Mouse (Mus musculus) retina, embryonic 14.5 days (tissue): ENCODE data around the gene Hspbap1.

Experiments
- DNase-seq: peaks from one replicate; pipeline ENCODE4 v3.0.0-alpha.2; 2015; ENCODE audit warnings: low spot score

The Hspbap1 gene

GRCm38 (mm10) chr16:35769878-35770657 is at the start of gene Hspbap1:
Gene Hspbap1 (plus strand): TSS chr16:35770375.
- DNase-seq = peak; percentile 91

DNA sequence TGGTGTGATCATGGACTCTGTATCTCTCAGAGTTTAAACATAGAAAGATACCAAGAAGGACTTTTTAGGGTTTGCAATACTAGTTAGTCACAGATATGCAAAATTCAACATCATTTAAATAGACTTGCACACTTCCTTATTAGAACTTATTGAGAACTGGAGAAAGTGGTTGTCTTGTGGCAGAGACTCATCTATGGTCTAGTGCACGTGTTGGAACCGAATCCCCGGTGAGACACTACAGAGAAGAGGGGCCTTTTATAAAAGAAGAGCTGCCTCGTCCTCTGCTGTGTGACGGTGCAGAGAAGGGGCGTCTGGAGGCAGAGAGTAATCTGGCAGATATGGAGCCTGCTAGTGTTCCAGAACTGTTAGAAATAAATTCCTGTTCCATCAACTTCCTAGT is 45.6 kb upstream of the Hspbap1 start:
- no peak for DNase-seq

GRCm38 (mm10) chr16:35726601-35727000 is 43.6 kb upstream of the Hspbap1 start:
- DNase-seq = no peak

DNA sequence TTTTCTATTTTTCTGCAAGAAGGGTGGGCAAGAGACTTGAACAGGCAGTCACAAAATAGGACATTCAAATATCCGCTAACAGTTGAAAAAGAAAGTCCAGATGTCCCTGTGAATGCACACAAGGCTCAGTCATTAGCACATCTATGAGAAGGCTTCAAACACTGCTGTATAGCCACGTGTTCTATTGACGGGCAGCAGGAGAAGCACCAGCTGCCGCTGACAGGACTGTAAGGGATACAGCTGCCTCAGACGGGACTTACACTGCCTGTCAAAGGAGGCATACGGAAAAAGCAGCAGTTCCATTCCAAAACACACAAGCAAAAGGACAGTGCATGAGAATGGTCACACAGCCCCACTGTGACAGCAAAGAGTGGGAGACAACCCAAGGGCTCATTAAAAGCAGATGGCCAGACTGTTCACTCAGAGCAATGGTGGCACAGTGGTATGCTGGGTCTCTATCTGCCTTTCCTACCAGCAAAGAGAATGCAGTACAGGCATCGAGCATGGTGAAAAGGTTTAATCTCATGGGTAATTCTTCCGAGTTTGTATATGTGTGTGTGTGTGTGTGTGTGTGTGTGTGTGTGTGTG is 40.9 kb upstream of the Hspbap1 start:
- DNase-seq = no peak

DNA sequence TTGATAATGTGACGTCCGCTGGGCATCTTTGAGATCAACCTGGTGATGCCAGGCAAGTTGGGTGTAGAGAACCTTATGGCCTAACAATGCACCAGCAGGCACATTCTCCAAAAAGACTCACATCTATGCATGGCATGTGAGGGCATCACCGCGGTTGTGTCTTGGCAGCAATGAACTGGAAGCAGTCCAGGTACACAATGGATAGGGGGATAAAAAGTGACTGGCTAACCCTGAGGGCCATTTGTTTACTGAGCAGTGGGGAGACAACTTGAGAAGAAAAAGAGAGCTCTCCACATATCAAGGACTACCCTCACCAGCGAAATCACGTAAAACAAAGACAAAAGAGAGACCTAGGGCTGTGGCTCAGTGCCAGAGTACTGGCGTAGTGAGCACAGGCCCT is 38.1 kb upstream of the Hspbap1 start:
- no peak for DNase-seq

DNA sequence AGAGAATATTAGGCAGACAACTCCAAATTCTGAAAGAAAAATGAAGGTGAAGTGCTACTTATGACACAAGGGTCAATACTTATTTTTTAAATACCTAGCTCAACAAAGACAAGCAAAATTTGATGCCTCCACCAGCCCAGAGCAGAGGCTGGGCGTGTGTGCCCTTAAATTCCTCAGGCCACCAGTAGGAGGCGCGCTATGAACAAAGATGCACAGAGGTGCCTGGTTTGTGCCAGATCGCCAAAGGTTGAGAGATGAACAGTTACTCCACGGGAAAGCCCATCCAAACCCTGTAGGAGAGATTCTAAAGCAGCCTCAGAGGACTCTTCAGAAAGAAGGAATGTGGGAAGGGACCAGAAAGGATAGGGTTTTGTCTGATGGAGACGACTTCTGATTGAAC is 36.1 kb upstream of the Hspbap1 start:
- peak; percentile 83 for DNase-seq

DNA sequence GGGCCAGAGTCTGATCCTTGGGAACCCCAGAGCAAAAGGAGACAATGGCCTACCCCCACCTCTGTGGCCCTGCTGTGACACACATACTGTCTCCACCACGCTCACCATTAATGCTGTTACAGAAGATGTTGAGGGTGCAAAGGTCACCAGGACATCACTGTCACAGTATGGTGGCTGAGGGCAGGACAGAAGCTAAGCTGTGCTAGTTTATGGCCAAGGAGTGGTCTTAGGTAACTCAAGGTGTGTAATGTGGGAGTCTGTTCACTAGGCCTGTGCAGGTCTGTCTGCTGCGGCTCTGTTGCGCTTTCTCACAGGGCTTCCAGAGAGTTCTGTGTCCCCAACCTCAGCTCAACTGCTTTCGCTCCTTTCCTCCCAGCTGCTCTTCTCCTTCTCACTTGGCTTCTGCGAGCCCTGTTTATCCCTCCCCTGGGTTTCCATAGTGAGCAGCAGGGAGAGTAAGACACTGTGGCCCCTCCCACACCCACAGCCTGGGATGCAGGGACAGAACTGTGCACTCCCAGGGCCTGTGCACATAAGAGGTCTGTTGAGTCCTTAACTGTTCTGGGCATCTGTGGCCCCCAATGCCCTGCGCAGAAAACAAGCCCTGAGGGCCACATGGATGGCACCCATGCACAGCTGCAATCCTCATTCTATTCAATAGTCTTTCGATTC is 31.9 kb upstream of the Hspbap1 start:
- DNase-seq = no peak

DNA sequence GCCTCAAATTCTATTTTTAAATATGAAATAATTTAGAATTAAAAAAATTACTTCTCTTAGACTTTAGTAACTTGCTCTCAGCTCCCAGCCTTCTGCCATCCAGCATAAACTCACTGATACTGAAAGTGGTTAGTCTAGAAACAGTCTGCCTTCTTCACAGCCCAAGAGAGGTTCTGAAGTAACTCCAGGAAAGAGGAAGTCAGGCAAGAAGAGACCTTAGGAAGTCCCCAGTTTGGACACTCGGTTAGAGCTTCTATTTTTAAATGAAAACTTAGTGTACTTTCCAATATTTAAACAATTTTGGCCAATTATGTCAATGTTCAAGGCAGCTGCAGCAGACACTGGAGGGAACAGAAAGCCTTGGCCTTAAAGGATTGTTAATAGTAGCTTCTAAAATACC is 30.6 kb upstream of the Hspbap1 start:
- DNase-seq = no peak

DNA sequence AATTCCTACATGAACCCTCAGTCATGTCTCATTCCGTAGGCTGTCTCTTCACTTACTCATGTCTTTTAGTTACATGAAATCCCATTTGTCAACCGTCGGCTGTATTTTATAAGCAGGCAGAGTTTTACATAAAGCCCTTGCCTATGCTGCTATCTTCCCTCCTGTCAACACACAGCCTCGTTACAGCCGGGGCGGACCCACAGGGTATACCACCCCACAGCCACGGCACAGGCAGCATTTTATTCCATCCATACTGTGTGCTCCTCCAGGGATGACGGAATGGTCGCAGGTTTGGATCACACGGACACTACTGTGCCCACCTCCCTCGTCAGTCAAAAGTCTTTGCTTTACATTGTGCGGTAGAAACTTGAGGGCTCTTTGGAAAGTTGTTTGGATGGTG is 29.8 kb upstream of the Hspbap1 start:
- no peak for DNase-seq

GRCm38 (mm10) chr16:35740943-35741342 is 29.2 kb upstream of the Hspbap1 start:
- no peak for DNase-seq

GRCm38 (mm10) chr16:35741621-35742020 is 28.6 kb upstream of the Hspbap1 start:
- DNase-seq = no peak

- no peak for DNase-seq
Observed at GRCm38 (mm10) chr16:35742251-35742937, 27.8 kb upstream of the Hspbap1 start.

- DNase-seq = no peak
Observed at GRCm38 (mm10) chr16:35747417-35748236, 22.5 kb upstream of the Hspbap1 start.

DNA sequence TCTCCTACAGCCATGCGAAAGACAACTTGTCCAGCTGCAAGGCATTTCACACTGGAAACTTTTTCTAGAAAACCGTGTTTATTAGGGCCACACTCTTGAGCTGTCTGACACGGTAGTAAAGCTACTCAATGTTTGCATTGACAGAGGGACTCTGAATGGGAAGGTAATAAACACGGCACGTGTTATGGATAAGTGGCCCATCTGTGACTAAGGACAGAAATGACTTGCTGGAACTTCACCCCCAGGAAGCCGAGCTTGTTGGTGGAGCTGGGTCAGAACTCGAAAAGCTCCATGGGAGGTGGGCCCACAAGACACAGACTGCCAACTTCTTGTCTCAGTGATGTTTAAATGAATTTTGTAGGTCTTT is 22.0 kb upstream of the Hspbap1 start:
- no peak for DNase-seq

DNA sequence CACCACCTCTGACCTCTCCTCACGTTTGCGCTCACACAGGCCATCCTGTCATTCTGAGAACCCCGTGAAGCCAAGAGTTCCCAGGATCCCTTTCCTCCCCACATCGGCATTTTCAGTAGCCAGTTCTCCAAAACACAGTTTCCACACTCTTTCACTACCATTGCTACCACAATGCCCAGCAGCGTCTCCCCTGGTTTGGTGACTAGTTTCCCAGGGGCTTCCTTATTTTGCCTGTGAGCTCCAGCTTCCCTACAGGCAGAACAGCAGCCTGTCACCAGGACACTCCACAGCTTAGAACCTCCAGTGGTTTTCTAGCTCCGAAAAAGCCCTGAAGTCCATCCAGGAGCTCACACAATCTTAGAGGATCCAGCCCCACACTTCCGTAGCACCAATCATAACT is 20.8 kb upstream of the Hspbap1 start:
- no peak for DNase-seq

- DNase-seq = no peak
Observed at GRCm38 (mm10) chr16:35751841-35752240, 18.3 kb upstream of the Hspbap1 start.

GRCm38 (mm10) chr16:35753926-35754325 is 16.2 kb upstream of the Hspbap1 start:
- DNase-seq = no peak

GRCm38 (mm10) chr16:35755502-35756334 is 14.5 kb upstream of the Hspbap1 start:
- DNase-seq = no peak

DNA sequence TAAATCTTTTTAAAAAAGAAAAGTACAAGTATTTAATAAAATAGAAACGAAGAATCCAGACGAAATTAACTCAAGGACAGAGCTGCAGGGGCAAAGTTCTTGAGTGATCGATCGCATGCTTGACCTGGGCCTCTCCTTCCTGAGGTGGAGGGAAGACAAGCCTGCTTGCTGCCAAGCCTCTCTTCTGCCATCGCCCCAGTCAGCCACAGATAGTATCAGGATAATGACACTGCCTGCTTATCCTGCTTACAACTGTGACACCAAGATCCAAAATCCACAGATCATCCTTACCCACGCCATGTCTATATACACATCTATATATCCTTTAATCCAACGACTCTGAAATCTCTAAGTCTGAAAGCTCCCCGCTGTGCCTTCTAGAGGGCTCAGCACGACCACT is 13.5 kb upstream of the Hspbap1 start:
- no peak for DNase-seq

DNA sequence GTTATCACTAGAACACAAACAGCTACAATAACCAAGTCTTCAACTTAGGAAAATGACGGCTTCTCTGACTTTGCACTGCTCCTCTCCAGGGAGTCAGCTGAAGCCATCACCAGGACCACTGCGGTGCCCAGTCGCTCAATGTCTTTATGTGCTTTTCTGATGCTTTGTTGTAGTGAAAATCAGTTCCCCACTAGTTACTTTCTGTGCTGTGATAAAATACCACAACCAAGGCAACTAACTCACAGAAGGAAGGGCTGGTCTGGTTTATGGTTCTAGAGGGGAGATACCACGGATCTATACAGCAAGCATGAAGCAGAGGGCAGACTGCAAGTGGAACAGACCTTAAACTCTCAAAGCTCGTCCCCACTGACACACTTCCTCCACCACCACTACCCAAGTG is 10.8 kb upstream of the Hspbap1 start:
- DNase-seq = no peak
